Comparison of ENCODE assay signal across 13 mouse cellular contexts in genomic region chr4:126371497-126371896, GRCm38 (mm10). TPM values are rescaled to one million over a fixed set of nuclear protein-coding genes. Genes with fewer than 3 reads are reported as not detected.
A peak's percentile ranks its signal among the peaks of the same experiment; 100 is the strongest.
DNase-seq lines count a peak whose midpoint lies in the region; ATAC-seq and TF ChIP-seq lines count a peak whose summit lies in the region.
"Had no signal": no experiment of that assay in that cellular context is flagged by ENCODE, and none has a peak within 500 bp of the region (broad histone marks: within the 10 kb centered on the region; RNA-seq: fewer than 3 reads in every experiment).

No protein-coding gene starts in this region.

- TF ChIP-seq POLR2A in brain, embryonic 14.5 days (IDR thresholded peaks at IDR 0.05; ENCODE audit: borderline replicate concordance, extremely low read depth, insufficient read depth, insufficient read length, poor library complexity, severe bottlenecking): no peak

- TF ChIP-seq CTCF in brain, embryonic 14.5 days (IDR thresholded peaks at IDR 0.05; ENCODE audit: borderline replicate concordance, extremely low read depth, insufficient read depth, insufficient read length): no peak
- TF ChIP-seq CTCF in lung, postnatal 0 days (IDR thresholded peaks at IDR 0.05): 0 out of 2 replicates have a peak, but pooled peaks have one; percentile 19

- WGBS in forebrain, embryonic 14.5 days: 71% methylated on average over 9 of the region's 9 CpGs
- WGBS in forebrain, embryonic 16.5 days: 67% methylated on average over 9 of the region's 9 CpGs
- WGBS in lung, postnatal 0 days: 43% methylated on average over 9 of the region's 9 CpGs

- TF ChIP-seq EP300 in lung, postnatal 0 days (IDR thresholded peaks at IDR 0.05): 0 out of 2 replicates have a peak, but pooled peaks have one; percentile 29

- H3K4me2 ChIP-seq in forebrain, embryonic 14.5 days (ENCODE audit: low read length): no peak overlapping the region
- no peak overlapping the region for H3K4me2 ChIP-seq in forebrain, embryonic 16.5 days (ENCODE audit: low read length)
- H3K4me2 ChIP-seq in lung, postnatal 0 days (replicated peaks; ENCODE audit: low read depth, low read length): no peak overlapping the region; the same call in 1 of the 2 replicates
- H3K4me2 ChIP-seq: hindbrain, embryonic 14.5 days; kidney, embryonic 15.5 days; liver, embryonic 15.5 days had no signal

- H3K27me3 ChIP-seq in forebrain, embryonic 14.5 days (replicated peaks; ENCODE audit: control insufficient read depth, insufficient read depth, low read length): no peaks in the 10 kb centered on the region
- H3K27me3 ChIP-seq in forebrain, embryonic 16.5 days (replicated peaks; ENCODE audit: control insufficient read depth, insufficient read depth, low read length): no peaks in the 10 kb centered on the region
- no peaks in the 10 kb centered on the region for H3K27me3 ChIP-seq in lung, postnatal 0 days (replicated peaks; ENCODE audit: insufficient read depth, low read length)
- H3K27me3 ChIP-seq: kidney, embryonic 15.5 days; liver, embryonic 15.5 days had no signal

- no peak overlapping the region for H3K27ac ChIP-seq in forebrain, embryonic 14.5 days (ENCODE audit: low read depth, low read length)
- no peak overlapping the region for H3K27ac ChIP-seq in forebrain, embryonic 16.5 days (ENCODE audit: low read length)
- peak overlapping the region; percentile 16; the same call in 1 of the 2 replicates for H3K27ac ChIP-seq in lung, postnatal 0 days (ENCODE audit: low read length)
- H3K27ac ChIP-seq: hindbrain, embryonic 14.5 days; kidney, embryonic 15.5 days; liver, embryonic 15.5 days had no signal

- no peaks in the 10 kb centered on the region for H3K9me3 ChIP-seq in forebrain, embryonic 14.5 days (replicated peaks; ENCODE audit: control insufficient read depth, low read length)
- no peaks in the 10 kb centered on the region for H3K9me3 ChIP-seq in forebrain, embryonic 16.5 days (ENCODE audit: control insufficient read depth, low read length)
- no peaks in the 10 kb centered on the region for H3K9me3 ChIP-seq in lung, postnatal 0 days (ENCODE audit: low read length)
- H3K9me3 ChIP-seq: kidney, embryonic 15.5 days; liver, embryonic 15.5 days had no signal

- peaks cover 18% of the 10 kb centered on the region; the same call in 1 of the 2 replicates for H3K36me3 ChIP-seq in forebrain, embryonic 14.5 days (ENCODE audit: control insufficient read depth, insufficient read depth, low read length)
- peaks cover 6% of the 10 kb centered on the region; the same call in 1 of the 2 replicates for H3K36me3 ChIP-seq in forebrain, embryonic 16.5 days (ENCODE audit: control insufficient read depth, insufficient read depth)
- no peaks in the 10 kb centered on the region; the same call in 1 of the 2 replicates for H3K36me3 ChIP-seq in lung, postnatal 0 days (ENCODE audit: insufficient read depth, low read length)

- no peaks in the 10 kb centered on the region for H3K4me1 ChIP-seq in forebrain, embryonic 14.5 days (ENCODE audit: control insufficient read depth, insufficient read depth, low read length)
- H3K4me1 ChIP-seq in forebrain, embryonic 16.5 days (replicated peaks; ENCODE audit: control insufficient read depth, insufficient read depth, low read length): no peaks in the 10 kb centered on the region
- no peaks in the 10 kb centered on the region for H3K4me1 ChIP-seq in lung, postnatal 0 days (ENCODE audit: insufficient read depth, low read depth, low read length)
- H3K4me1 ChIP-seq: kidney, embryonic 15.5 days; liver, embryonic 15.5 days had no signal

- no peak for ATAC-seq in forebrain, embryonic 14.5 days
- ATAC-seq in forebrain, embryonic 16.5 days: no peak
- peak; percentile 85 for ATAC-seq in lung, postnatal 0 days
- ATAC-seq in cerebellum, adult (ENCODE audit: insufficient number of reproducible peaks, low FRiP score, low TSS enrichment): no peak
- ATAC-seq: midbrain, embryonic 16.5 days had no signal

- no peak overlapping the region for H3K4me3 ChIP-seq in forebrain, embryonic 14.5 days (ENCODE audit: low read depth, low read length)
- no peak overlapping the region for H3K4me3 ChIP-seq in forebrain, embryonic 16.5 days (replicated peaks; ENCODE audit: low read length)
- H3K4me3 ChIP-seq in lung, postnatal 0 days (ENCODE audit: low read depth, low read length): no peak overlapping the region
- H3K4me3 ChIP-seq: kidney, embryonic 15.5 days; liver, embryonic 15.5 days had no signal

- H3K9ac ChIP-seq in forebrain, embryonic 14.5 days (ENCODE audit: low read length): no peak overlapping the region
- no peak overlapping the region for H3K9ac ChIP-seq in forebrain, embryonic 16.5 days (replicated peaks; ENCODE audit: low read depth, low read length)
- H3K9ac ChIP-seq in lung, postnatal 0 days (replicated peaks; ENCODE audit: low read depth): no peak overlapping the region
- H3K9ac ChIP-seq: hindbrain, embryonic 14.5 days; kidney, embryonic 15.5 days; liver, embryonic 15.5 days had no signal

- DNase-seq in forebrain, embryonic 14.5 days (ENCODE audit: low spot score): peak; percentile 29
- DNase-seq in 3T3-L1 (ENCODE audit: low read depth, low spot score): peak; percentile 92
- DNase-seq in brain, embryonic 14.5 days (ENCODE audit: low read depth): peak; percentile 24
- peak; percentile 85 for DNase-seq in lung, postnatal 0 days (ENCODE audit: low spot score)
- DNase-seq in spleen, adult 12 weeks (ENCODE audit: low spot score): no peak
- DNase-seq in spleen, postnatal 10 days (ENCODE audit: low spot score in 2 of 2): no peak
- DNase-seq: cerebellum, adult 11 months had no signal

RNA-seq across cellular contexts. Expression of gene Tekt2, which starts 46.0 kb away (rescaled TPM):
- 9.4 and 11.1 TPM in 2 replicates for polyA plus RNA-seq in forebrain, embryonic 14.5 days (2014; fragmentation: Nextera tagmentation; extraction: Ambion mirVana)
- polyA plus RNA-seq in forebrain, embryonic 16.5 days (2015; fragmentation: Nextera tagmentation; extraction: Ambion mirVana): 15.1 and 15.3 TPM in 2 replicates
- polyA plus RNA-seq in brain, embryonic 14.5 days (2012; rRNA removed): 14.8 and 21.6 TPM in 2 replicates
- polyA plus RNA-seq in lung, postnatal 0 days (2015; fragmentation: Nextera tagmentation; extraction: Ambion mirVana): 14.6 and 15.7 TPM in 2 replicates

RNA-seq across cellular contexts. Expression of gene Adprhl2, which starts 50.0 kb away (rescaled TPM):
- 53.9 and 62.4 TPM in 2 replicates for polyA plus RNA-seq in forebrain, embryonic 14.5 days (2014; fragmentation: Nextera tagmentation; extraction: Ambion mirVana)
- 81.7 and 88.1 TPM in 2 replicates for polyA plus RNA-seq in forebrain, embryonic 16.5 days (2015; fragmentation: Nextera tagmentation; extraction: Ambion mirVana)
- 67.8 and 81.6 TPM in 2 replicates for polyA plus RNA-seq in brain, embryonic 14.5 days (2012; rRNA removed)
- polyA plus RNA-seq in lung, postnatal 0 days (2015; fragmentation: Nextera tagmentation; extraction: Ambion mirVana): 40.9 and 42.1 TPM in 2 replicates

RNA-seq across cellular contexts. Expression of gene Ago3, which starts 57.9 kb away (rescaled TPM):
- polyA plus RNA-seq in forebrain, embryonic 14.5 days (2014; fragmentation: Nextera tagmentation; extraction: Ambion mirVana): 7.7 and 13.4 TPM in 2 replicates
- 16.1 and 18.7 TPM in 2 replicates for polyA plus RNA-seq in forebrain, embryonic 16.5 days (2015; fragmentation: Nextera tagmentation; extraction: Ambion mirVana)
- 6.5 and 7.6 TPM in 2 replicates for polyA plus RNA-seq in brain, embryonic 14.5 days (2012; rRNA removed)
- 8.6 TPM in 2 replicates for polyA plus RNA-seq in lung, postnatal 0 days (2015; fragmentation: Nextera tagmentation; extraction: Ambion mirVana)

Comparison
In these comparisons a context has a peak if more than half of its experiments do, and no peak if none do; other contexts are left out.
1. DNase-seq: peak in forebrain, embryonic 14.5 days (single experiment), 3T3-L1 (single experiment), brain, embryonic 14.5 days (single experiment) and lung, postnatal 0 days (single experiment); none in spleen, adult 12 weeks (single experiment) and spleen, postnatal 10 days (0 of 2).